Mouse (Mus musculus) kidney, adult 2 months (tissue): ENCODE data around the gene Plgrkt. TPM values are rescaled to one million over a fixed set of nuclear protein-coding genes. Genes with fewer than 3 reads are reported as not detected.

Experiments
- DNase-seq: peaks from one replicate; pipeline ENCODE4 v3.0.0; 2021
- H3K27ac ChIP-seq: fragments of 200-500 bp; 2 replicates; pipeline ENCODE4 v1.5.1; 2012; ENCODE audit warnings: low read depth, low read length, control low read depth, inconsistent platforms; ENCODE audit not compliant: insufficient read depth
- H3K27me3 ChIP-seq: fragments of 200-500 bp; replicated peaks from 2 replicates; pipeline ENCODE4 v1.6.1; 2012; ENCODE audit warnings: mild to moderate bottlenecking, moderate library complexity, low read length, inconsistent platforms; ENCODE audit not compliant: control insufficient read depth, insufficient read depth
- H3K36me3 ChIP-seq: fragments of 200-500 bp; 2 replicates; pipeline ENCODE4 v1.6.1; 2012; ENCODE audit warnings: mild to moderate bottlenecking, moderate library complexity, low read length, inconsistent platforms; ENCODE audit not compliant: control insufficient read depth, insufficient read depth
- H3K4me1 ChIP-seq: fragments of 200-500 bp; 2 replicates; pipeline ENCODE4 v1.6.1; 2011; ENCODE audit warnings: low read length; ENCODE audit not compliant: control insufficient read depth, insufficient read depth
- H3K4me3 ChIP-seq: fragments of 200-500 bp; 2 replicates; pipeline ENCODE4 v1.5.1; 2011; ENCODE audit warnings: mild to moderate bottlenecking, low read depth, low read length, control low read depth; ENCODE audit not compliant: insufficient read depth
- CTCF ChIP-seq: fragments of 200-500 bp; conservative IDR thresholded peaks from 2 replicates; pipeline ENCODE4 v1.5.1; 2011; ENCODE audit warnings: low read depth, mild to moderate bottlenecking, control low read depth, low read length, moderate library complexity, mixed read lengths; ENCODE audit not compliant: insufficient read depth, insufficient read length
- POLR2A ChIP-seq: fragments of 200-500 bp; IDR thresholded peaks from one replicate; pipeline ENCODE4 v1.6.1; 2011; ENCODE audit warnings: low read depth, low read length, control low read depth
- whole genome bisulfite sequencing: fragments of 180-500 bp; shearing (Covaris S2); methylation state at CpG from one replicate; pipeline ENCODE4 v1.1.7; 2018; 5-methylcytosine and 5-hydroxymethylcytosine counted together
- polyA plus RNA-seq: library from polyadenylated mRNA; depleted of rRNA; stranded (reverse); fragments of >200 nt; gene quantifications from 2 replicates; pipeline ENCODE4 v1.2.3, GENCODE M21; 2012

Plgrkt gene
- polyA plus RNA-seq, 1 experiment = 25.2 TPM

- WGBS = 84% methylated on average over 14 of the region's 14 CpGs
- no peak overlapping the region for H3K4me3 ChIP-seq
- no peak overlapping the region for H3K27ac ChIP-seq
- H3K36me3 ChIP-seq = no peaks in the 10 kb centered on the region
- TF ChIP-seq CTCF = no peak
- TF ChIP-seq POLR2A = no peak
- H3K27me3 ChIP-seq = no peaks in the 10 kb centered on the region
- DNase-seq = no peak
- H3K4me1 ChIP-seq = no peaks in the 10 kb centered on the region
Measured at GRCm38 (mm10) chr19:29379839-29380603, 12.8 kb upstream of the Plgrkt start.

- TF ChIP-seq CTCF (no peak), POLR2A (no peak)
- DNase-seq = no peak
- 89% methylated on average over 3 of the region's 3 CpGs for WGBS
- no peaks in the 10 kb centered on the region for H3K36me3 ChIP-seq
- H3K27ac ChIP-seq = no peak overlapping the region
- 0 out of 2 replicates have a peak, but pooled peaks cover 2% of the 10 kb centered on the region for H3K4me1 ChIP-seq
- no peak overlapping the region for H3K4me3 ChIP-seq
- H3K27me3 ChIP-seq = no peaks in the 10 kb centered on the region
Measured at GRCm38 (mm10) chr19:29376382-29376781, 9.2 kb upstream of the Plgrkt start.

GRCm38 (mm10) chr19:29374947-29375346 lies 7.8 kb upstream of the Plgrkt start:
- no peak for TF ChIP-seq POLR2A
- TF ChIP-seq CTCF = no peak
- no peak for DNase-seq
- H3K4me1 ChIP-seq = 0 out of 2 replicates have a peak, but pooled peaks cover 2% of the 10 kb centered on the region
- H3K27ac ChIP-seq = no peak overlapping the region
- H3K4me3 ChIP-seq = no peak overlapping the region
- H3K27me3 ChIP-seq = no peaks in the 10 kb centered on the region
- no peaks in the 10 kb centered on the region for H3K36me3 ChIP-seq
- WGBS = 93% methylated on average over 9 of the region's 9 CpGs

- DNase-seq = no peak
- peak overlapping the region; percentile 20; the same call in 1 of the 2 replicates for H3K4me3 ChIP-seq
- no peak overlapping the region for H3K27ac ChIP-seq
- H3K36me3 ChIP-seq = no peaks in the 10 kb centered on the region
- WGBS = 39% methylated on average over 11 of the region's 11 CpGs
- H3K4me1 ChIP-seq = 0 out of 2 replicates have a peak, but pooled peaks cover 2% of the 10 kb centered on the region
- H3K27me3 ChIP-seq = no peaks in the 10 kb centered on the region
- TF ChIP-seq POLR2A (no peak), CTCF (no peak)
Measured at GRCm38 (mm10) chr19:29373438-29373837, 6.2 kb upstream of the Plgrkt start.

GRCm38 (mm10) chr19:29372621-29373020 lies 5.4 kb upstream of the Plgrkt start:
- H3K27ac ChIP-seq = no peak overlapping the region
- no peak for DNase-seq
- H3K4me1 ChIP-seq = 0 out of 2 replicates have a peak, but pooled peaks cover 2% of the 10 kb centered on the region
- H3K27me3 ChIP-seq = no peaks in the 10 kb centered on the region
- no peaks in the 10 kb centered on the region for H3K36me3 ChIP-seq
- WGBS = 95% methylated on average over 3 of the region's 3 CpGs
- H3K4me3 ChIP-seq = no peak overlapping the region
- no peak for TF ChIP-seq CTCF

GRCm38 (mm10) chr19:29372138-29372537 lies 4.9 kb upstream of the Plgrkt start:
- 42% methylated on average over 4 of the region's 4 CpGs for WGBS
- Histone ChIP-seq H3K4me3 (peak overlapping the region; percentile 20), H3K36me3 (no peaks in the 10 kb centered on the region), H3K4me1 (0 out of 2 replicates have a peak, but pooled peaks cover 2% of the 10 kb centered on the region), H3K27ac (no peak overlapping the region), H3K27me3 (no peaks in the 10 kb centered on the region)
- no peak for TF ChIP-seq POLR2A
- no peak for TF ChIP-seq CTCF
- peak; percentile 17 for DNase-seq

- no peaks in the 10 kb centered on the region for H3K36me3 ChIP-seq
- DNase-seq = no peak
- H3K27me3 ChIP-seq = no peaks in the 10 kb centered on the region
- whole genome bisulfite sequencing = 69% methylated on average over 18 of the region's 18 CpGs
- no peak overlapping the region for H3K27ac ChIP-seq
- no peak for TF ChIP-seq CTCF
- TF ChIP-seq POLR2A = no peak
- H3K4me3 ChIP-seq = peak overlapping the region; percentile 20
- H3K4me1 ChIP-seq = 0 out of 2 replicates have a peak, but pooled peaks cover 2% of the 10 kb centered on the region
Measured at GRCm38 (mm10) chr19:29371284-29372081, 4.3 kb upstream of the Plgrkt start.
